Mouse (Mus musculus) cortical plate, adult 2 months (tissue): Measurements from ENCODE around the gene Lipe.

Experiments used
- CTCF ChIP-seq: fragments of 200-500 bp; IDR thresholded peaks from 2 replicates; pipeline ENCODE4 v1.5.1; 2011; ENCODE audit warnings: mild to moderate bottlenecking, control low read depth, low read length; ENCODE audit not compliant: insufficient read depth; ENCODE audit errors: extremely low read depth
- POLR2A ChIP-seq: fragments of 200-500 bp; IDR thresholded peaks from 2 replicates; pipeline ENCODE4 v1.6.1; 2011; ENCODE audit warnings: mild to moderate bottlenecking, low read length, control low read depth; ENCODE audit not compliant: insufficient read depth; ENCODE audit errors: extremely low read depth

GRCm38 (mm10) chr7:25365937-25366625 is 32.4 kb downstream of the Lipe start:
- no peak for TF ChIP-seq CTCF
- TF ChIP-seq POLR2A: no peak
